Mouse (Mus musculus): ENCODE results near the gene Mgrn1.

Gene Mgrn1

DNA sequence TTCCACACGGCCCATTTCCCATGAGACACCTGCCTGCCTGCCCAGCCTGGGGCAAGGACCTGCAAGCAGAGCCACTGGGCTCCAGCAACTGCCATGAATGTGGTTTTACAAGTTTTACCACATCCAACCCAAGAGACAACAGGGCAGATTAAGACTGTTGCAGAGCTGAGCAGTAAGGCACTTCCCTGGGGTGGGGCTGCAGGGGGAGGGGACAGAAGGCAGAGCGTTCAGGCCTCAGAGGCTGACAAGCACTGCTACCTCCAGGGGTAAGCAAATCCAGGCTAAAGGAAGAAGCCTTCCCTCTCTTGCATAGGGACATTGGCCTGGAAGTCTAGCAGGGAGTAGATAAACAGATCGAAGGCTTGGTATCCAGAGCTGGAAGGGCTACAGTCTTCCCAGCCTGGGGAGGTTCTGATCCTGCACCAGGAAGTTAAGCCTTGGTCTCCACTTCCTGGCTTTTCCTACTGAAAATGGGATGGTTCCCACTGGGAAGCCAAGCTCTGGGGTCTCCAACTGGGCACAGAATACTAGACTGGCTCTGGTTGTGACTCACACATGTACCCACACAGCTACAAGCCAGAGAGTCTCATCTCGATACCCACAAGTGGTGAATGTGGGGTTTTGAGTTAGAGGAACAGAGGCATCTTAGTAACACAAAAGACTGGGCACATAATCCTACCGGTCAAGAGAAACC, 7.7 kb upstream of the Mgrn1 start:
- DNase-seq (ENCODE audit: low read depth in 2 of 2, low spot score in 2 of 2) = peak; percentile 58 to 64

DNA sequence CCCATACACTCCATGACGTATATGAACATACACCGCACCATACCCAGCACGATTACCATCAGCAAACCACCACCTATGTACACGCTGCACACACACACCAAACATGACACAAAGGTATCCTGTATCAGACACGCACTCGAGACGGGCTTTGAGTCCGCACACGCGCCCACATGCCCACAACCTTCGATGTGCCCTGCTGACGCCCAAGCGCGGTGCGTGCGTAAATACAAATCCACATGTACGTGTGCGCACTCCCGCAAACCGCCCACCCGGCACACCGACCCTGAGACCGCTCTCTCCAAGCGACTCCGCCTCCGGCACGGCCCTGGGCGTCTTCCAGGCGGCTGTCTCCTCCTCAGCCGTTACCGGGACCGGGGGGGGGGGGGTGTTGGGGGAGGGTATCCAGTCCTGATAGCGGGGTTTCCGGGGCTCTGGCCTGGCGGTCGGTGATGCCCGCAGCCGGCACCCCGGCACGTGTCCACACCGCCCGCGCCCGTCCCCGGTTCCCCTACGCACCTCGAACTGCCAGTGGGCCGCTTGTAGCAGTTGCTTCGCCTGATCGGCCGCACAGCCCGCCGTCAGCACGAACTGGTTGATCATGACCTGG, 6.8 kb upstream of the Mgrn1 start:
- DNase-seq (ENCODE audit: low read depth in 2 of 2, low spot score in 2 of 2) = peak; percentile 68 to 72

DNA sequence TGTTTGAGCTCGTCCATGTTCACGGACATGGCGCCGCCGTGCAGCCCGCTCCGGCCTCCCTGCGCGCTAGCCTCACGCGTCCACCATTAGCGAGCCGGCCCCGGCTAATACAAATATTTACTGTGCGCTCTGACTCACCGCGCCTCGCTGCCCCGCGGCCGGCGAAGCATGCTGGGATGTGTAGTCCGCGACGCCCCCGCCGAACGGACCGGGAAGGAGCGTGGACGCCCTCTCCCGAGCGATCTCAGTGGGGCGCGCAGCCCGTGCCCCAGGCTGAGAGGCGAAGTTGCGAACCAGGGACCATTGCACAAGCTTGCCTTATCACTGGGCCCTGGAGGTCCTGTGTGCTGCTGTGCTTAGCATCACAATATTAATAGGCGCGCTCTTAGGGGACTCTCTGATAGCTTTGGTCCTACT, 6.3 kb upstream of the Mgrn1 start:
- peak; percentile 62 to 68 for DNase-seq (ENCODE audit: low read depth in 2 of 2, low spot score in 2 of 2)

DNA sequence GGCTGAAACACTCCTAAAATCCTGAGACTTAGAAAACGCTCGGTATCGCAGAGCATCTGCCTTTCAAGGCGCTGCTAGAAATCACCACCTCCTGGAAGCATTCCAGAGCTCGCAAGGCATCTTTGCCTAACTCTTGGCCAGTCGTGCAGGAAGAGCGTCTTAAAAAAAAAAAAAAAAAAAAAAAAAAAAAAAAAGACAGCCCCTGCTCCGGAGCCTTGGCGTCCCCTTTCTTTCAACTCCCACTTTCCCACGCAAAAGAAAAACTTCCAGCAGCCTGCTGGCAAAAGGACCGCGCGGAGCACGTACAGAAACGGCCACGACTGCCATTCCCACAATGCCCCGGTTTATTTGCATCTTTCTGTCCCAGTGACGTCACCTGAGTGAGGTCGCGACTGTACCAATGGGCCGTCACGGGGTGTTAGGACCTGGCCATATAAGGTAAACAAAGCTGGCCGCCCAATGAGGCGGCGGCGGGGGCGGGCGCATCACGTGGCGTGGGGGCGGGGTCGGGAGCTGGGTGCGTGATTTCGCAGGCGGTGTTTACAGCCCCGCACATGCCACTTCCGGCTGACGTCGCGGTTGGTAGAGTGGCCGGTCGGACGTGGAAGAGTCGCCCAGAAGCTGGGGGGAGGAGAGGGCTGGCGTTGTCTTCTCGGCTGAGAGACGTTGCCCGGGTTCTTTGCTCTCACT, 5.8 kb upstream of the Mgrn1 start, which contains the start of gene Ubald1:
Ubald1 (minus strand) TSS at position 180 of the 690 bp plus-strand sequence.
- peak; percentile 92 to 95 for DNase-seq (ENCODE audit: low read depth in 2 of 2, low spot score in 2 of 2)

DNA sequence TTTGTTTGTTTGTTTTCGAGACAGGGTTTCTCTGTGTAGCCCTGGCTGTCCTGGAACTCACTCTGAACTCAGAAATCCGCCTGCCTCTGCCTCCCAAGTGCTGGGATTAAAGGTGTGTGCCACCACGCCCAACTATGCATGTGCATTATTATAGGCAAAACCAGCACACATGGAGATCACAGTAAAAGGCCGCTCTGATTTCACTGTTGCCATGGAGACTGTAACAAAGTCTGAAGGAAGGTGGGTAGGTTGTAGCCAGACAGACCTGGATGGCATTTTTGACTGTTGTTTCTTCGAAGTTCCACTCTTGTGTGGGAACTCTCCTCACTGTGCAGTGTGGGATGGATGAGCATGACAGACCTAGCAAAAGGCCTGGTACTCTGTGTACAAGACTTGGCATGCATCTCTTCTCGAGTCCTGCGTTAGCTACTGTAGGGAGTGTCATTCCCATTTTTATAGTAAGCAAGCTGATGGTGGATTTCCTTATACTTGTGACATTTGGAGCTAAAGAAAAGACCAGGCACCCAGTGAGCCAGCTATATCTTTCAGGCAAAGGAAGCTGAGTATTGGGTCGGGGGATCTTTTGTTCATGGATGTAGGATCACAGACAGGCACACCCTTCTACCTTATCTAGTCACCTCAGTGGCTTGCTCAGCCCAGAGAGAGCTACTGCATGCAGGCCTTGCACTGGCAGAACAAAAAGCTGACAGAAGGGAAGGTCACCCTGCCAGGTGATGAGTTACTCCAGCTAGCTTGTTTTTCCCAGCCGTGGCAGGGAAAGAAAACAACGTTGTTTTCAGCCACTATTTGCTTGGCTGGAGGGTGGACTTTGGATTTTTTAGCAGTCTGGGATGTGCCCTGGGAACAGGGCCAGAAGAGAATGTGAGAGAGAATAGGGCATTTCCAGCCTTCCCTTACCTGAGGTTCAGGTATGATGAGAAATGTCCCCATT, 4.4 kb upstream of the Mgrn1 start:
- DNase-seq (ENCODE audit: low read depth in 2 of 2, low spot score in 2 of 2) = no peak

DNA sequence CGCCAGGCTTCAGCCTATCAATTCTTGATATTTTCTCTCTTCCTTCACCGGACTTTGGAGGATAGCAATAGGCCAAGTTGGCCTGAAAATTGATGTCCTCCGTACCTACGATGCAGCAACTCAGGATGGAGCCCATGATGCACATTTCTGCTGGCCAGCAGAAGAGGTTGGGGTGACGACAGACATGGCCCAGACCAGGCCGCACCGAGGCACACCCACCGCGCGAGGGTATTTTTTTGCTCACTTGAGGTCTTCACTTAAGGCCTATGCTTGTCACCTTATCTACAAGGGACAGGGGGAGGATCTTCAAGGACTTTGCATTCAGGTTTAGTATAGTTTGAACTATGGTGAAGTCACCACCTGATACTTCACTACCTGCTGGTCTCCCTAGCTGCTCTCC, 1.1 kb upstream of the Mgrn1 start:
- no peak for DNase-seq (ENCODE audit: low read depth in 2 of 2, low spot score in 2 of 2)

DNA sequence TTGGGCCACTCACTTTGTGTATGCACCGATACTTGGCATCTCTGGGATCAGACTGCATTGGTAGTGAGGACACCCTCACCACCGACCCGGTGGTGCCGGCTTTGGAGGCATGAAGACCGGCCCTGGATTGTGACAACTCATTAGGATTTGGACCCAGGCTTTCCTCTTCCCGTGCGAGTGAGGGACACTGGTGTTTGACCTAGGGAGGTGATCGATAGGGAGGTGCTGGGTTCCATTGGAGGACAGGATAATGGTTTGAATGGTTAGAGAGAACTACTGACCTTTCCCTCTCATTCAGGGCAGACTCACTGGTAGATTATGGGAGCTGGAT, 606 bp downstream of the Mgrn1 start:
- no peak for DNase-seq (ENCODE audit: low read depth in 2 of 2, low spot score in 2 of 2)

DNA sequence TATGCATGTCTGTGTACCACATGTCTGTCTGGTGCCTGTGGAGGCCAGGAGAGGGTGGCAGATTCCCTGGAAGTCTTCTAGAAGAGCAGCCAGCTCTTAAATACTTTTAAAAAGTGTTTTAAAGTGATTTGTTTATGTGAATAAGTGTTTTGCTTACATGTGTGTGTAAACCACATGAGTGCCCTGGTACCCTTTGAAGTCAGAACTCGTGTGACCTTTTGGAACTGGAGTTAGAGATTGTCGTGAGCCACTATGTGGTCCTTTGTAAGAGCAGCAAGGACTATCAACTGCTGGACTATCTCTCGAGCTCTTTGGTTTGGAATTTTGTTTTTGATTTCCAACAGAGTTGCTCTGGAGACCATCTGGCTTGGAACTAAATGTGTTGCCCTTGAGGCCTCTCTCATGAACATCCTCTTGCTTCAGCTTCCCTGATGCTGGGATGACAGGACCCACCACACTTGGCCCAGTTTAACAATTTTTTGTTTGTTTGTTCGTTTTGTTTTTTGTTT, 4.2 kb downstream of the Mgrn1 start:
- DNase-seq (ENCODE audit: low read depth in 2 of 2, low spot score in 2 of 2) = no peak

DNA sequence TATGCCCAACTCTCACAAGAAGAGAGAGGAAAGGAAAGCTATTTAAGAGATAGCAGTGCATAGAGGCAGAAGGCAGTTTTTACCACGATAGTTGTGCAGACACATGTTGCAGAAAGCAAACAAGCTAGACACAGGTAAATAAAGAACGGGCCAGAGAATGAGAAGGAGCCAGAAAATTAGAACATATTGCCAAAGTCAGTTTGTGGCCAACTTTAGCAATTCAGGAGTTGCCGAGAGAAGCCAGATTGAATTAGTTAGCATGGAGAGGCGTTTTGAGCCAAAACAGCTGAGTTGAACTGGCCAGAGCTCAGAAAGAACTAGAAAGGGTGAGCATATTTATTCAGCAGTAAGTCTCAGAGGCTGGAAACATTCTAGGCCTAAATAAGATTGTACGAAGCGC, 6.1 kb downstream of the Mgrn1 start:
- no peak for DNase-seq (ENCODE audit: low read depth in 2 of 2, low spot score in 2 of 2)

DNA sequence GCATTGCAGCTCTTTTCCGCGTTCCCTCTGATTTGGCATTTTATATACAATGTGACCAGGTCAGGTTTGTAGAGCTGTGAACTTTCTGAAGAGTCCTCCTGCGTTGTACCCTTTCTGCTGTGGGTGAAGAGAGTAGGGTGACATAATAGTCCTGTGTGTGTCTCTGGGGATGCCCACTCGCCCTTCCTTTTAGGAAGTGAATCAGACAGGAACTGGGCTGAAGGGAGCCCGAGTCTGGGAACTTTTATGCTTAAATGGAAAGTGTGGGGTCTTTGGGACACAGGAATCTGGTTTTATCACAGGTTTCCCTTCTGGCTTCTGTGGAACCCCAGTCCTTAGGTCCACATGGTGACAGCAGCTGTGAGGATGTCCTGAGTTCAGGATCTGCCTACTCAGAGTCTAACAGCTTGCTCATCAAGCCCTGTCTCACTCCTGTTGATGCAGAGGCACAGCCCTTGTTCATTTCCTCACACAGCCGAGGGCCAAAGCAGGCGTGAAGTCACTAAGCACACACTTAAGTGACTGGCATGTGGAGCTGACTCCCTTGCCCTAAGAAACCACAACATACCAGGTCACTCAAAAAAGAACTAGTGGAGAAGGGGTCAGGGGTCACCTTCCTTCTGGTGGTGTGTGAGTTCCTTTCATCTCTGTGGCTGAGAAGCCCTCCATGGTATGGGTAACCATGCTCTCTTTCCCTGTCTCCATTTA, 8.3 kb downstream of the Mgrn1 start:
- no peak for DNase-seq (ENCODE audit: low read depth in 2 of 2, low spot score in 2 of 2)

DNA sequence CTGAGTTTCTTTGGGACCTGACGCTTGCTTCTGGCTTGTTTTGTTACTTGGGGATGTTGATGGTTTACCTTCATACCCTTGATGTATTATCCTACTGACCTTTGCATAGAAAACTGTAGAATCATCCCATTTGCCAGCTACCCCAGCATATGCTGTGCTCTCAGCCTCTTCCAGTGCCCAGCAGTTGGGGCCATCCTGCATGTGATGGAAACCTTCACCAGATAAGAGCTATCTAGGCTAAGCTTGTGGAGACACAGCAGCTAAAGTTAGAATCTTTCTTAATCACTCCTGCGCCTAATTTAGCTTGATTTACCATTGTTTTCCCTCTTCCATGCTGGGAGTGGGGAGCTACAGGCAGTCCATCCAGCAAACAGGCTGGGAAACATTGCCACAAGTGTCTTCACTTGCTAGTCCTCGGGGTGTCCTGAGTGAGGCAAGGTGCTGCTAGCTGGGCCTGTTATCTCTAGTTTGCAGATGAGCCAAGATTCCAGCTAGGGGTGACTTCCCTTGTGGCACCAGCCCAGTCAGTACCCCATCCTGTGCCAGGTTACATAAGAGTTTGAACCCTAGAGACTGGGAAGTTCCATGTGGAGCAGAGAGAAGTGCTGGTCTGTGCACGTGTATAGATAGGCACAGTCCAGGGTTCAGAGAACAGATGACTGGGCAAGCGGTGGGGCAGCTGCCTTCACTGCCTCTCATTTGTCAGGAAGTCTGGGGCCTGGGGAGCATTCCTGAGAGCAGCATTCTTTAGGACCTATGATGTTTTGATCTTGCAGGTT, 10.4 kb downstream of the Mgrn1 start:
- no peak for DNase-seq (ENCODE audit: low read depth in 2 of 2, low spot score in 2 of 2)

DNA sequence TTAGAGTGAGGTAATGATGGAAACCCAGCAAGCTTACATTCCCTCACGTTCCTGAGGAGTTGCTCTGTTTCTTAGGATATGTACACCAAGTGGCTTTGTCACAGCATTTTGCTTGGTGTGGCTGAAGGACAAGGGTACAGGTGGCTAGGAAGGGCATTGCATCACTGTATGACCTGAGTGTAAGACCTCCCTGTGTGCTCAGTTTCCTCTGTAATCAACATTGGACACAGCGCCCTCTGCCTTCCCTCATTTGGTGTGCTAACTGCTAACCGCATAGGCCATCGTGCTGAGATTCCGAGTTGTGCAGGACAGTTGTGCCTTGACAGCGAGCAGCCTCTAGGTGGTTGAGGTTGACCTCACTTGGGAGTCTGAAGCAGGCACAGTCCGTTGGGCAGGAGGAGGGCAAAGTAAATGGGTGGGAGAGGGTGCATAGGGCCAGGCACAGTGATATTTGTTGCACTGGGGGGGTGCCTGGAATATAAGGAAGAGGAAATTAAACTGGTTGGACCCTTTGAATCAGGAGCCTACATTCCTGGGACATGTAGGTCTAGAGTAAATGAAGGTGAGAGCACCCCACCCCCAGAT, 11.2 kb downstream of the Mgrn1 start:
- DNase-seq (ENCODE audit: low read depth in 2 of 2, low spot score in 2 of 2) = no peak

DNA sequence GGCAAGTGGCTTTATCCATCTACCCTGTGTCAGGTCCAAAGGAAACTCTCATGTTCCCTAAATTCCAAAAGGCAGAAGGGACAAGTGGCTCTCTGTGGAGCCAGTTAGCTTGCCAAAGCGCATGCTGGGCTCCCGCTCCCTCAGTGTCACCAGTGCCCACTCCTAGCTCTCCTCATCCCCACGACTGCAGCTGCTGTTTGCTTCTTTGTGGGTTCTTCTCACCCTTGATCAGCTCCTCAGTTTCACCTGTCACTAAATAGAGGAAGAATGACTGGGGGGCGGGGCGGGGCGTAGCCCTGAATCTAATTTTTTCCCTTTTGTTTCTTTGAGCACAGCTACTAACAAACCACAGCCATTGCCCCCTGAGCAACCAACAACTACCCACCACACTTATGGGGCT, 12.8 kb downstream of the Mgrn1 start:
- DNase-seq (ENCODE audit: low read depth in 2 of 2, low spot score in 2 of 2) = no peak

DNA sequence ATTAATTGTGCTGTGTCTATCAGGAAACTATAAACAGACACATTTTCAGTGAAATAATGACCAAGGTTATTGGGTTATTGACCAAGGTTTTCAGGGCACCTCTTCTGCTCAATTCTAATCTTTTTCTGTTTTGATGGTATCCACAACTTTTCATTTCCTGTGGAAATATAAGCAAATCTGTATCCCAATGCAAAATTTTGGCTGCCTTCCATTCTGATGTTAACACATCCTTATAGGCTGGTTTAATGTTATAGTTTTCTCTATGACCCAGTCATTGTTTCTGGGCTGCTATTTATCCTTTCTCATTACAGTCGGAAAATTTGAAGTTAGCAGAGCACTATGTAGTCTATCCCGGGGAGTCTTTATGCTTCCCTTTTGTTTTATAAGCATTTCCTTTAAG, 13.7 kb downstream of the Mgrn1 start:
- DNase-seq (ENCODE audit: low read depth in 2 of 2, low spot score in 2 of 2) = no peak

DNA sequence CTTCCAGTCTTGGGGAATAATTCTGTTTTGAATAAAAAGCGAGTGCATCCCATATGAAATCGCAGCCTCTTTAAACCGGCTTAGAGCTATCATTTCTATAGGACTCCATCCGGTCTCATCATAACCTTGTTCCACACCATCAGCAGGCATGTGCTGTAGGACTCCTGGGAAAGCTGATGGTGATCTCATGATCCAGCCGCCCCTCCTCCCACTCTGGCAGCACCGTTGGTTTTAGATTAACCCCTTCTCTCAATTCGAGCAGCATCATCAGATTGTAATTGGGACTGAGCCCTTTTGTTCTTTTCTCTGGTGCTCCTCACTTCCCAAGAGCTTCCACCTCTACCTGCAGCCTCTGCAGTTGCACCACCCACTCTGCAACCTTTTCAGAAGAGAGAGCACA, 15.1 kb downstream of the Mgrn1 start:
- DNase-seq (ENCODE audit: low read depth in 2 of 2, low spot score in 2 of 2) = no peak

DNA sequence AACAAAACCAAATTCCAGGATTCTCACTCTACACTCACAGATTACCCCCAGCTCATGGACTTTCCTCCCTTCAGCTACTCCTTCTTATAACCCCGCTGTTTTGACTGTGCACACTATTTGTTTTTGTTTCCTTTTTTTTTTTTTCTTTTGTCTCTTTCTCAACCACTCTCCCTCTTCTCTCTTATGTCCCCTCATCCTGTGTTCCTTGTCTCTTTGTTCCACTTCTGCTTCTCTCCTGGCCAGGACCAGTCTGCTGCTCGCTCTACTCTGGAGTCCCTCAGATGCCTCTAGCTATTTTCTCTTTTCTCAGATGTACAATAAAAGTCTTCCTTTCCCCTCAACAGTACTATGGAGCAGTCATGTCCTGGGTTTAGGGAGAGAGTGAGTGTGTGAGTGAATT, 16.3 kb downstream of the Mgrn1 start:
- DNase-seq (ENCODE audit: low read depth in 2 of 2, low spot score in 2 of 2) = no peak

DNA sequence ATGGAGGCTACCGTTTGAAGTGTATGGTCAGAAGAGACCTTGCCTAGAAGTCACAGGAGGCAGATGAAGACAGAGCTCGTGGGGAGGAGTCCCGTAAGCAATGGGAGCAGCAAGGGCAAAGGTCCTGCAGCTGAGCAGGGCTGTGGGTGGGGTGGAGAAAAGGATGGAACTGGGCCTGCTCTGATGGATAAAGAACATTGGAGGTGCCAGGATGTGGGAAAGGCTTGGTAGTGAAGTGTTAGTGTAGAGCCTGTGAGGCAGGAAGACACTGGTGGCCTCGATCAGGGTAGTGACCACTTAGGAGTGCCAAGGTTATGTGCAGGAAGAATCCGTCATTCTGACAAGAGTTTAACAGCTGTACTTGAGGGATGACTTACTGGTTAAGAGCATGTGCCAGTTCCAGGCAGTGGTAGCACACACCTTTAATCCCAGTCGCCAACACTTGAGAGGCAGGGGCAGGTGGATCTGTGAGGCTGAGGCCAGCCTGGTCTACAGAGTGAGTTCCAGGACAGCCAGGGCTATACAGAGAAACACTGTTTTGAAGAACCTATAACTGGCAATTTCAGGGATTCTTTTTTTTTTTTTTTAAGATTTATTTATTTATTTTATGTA, 17.5 kb downstream of the Mgrn1 start:
- DNase-seq (ENCODE audit: low read depth in 2 of 2, low spot score in 2 of 2) = no peak

DNA sequence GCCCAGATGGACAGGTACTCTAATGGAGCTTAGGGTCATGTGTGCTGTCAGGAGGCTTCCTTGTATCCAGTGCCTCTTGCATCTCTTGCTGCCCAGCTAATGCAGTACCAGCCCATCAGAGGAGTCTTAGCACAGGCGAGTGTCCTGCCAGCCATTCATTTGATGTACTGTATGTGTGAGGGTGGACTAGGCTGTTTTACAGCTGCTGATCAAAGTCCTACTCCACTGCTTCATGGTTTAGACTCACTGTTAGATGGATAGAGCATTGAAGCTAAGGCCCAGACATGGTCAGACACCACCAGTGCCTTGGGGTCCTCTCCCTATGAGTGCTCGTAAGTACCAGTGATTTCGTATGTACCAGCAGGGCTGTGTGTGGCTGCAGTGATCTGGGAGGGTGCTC, 18.8 kb downstream of the Mgrn1 start:
- DNase-seq (ENCODE audit: low read depth in 2 of 2, low spot score in 2 of 2) = no peak

DNA sequence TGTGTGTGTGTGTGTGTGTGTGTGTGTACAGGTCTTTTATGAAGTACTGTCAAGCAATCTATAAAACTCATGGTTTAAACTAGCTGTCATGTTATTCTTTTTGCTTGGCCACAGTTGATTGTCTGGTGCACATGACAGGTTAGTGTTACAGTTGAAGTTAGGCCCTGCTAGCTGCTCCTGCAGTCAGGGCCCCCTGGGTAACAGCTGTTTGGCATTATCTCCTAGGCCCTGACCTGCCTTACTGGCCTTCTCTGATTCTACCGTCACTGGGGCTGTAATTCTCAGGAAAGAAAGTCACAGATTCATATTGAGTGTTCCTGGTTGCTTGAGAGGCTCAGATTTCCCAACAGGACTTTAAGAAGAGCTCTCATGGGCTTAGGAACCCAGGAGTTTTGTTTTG, 19.5 kb downstream of the Mgrn1 start:
- no peak for DNase-seq (ENCODE audit: low read depth in 2 of 2, low spot score in 2 of 2)
